Mouse (Mus musculus): Measurements from ENCODE around the gene Cd22.
"Not testable (repeated sequence)": the region's sequence is repeated elsewhere in the genome, so short reads cannot be mapped to it uniquely, and the experiment has no call there.

Gene Cd22

GRCm38 (mm10) chr7:30859635-30860402 is 20.3 kb downstream of the Cd22 start:
- peak; percentile 85 for DNase-seq

DNA sequence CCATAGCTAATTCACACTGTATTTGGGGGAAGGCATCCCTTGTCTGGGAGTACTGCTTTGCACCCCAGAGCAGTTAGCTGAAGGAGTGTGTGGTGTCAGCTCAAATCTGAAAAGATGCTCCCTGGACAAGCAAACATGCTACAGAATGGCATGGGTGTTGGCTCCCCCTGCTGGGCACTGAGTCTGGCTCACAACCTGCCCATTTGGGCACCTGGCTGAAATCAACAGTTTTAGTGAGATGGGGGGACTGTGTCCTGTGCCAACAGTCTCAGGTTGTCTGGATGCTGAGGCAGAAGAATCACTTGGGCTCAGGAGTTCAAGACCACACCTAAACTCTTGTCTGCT is 20.9 kb downstream of the Cd22 start:
- peak; percentile 80 for DNase-seq

- DNase-seq = no peak
Measured at GRCm38 (mm10) chr7:30857746-30858145, 22.4 kb downstream of the Cd22 start.

DNA sequence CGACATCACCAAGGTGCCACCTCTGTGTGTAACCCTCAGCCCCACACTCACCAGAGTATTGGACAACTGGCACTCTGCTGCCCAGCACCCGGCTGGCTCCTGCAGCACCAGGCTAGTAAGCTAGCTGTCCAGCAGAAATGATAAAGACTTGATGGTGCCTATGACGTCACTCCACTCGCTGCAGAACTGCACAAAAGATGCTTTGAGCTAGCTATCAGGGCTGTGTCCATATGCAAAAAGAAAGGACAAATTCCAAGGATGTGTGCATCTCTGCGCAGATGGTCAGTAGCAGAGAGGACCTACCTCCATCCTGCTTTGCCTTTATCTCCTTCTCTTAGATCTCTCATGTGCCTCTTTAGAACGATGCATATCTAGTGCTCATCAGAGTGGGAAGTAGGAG is 24.1 kb downstream of the Cd22 start, which contains the start of gene Ffar3:
Ffar3 (minus strand) TSS at position 101 of the 400 bp plus-strand sequence.
- DNase-seq = no peak

DNA sequence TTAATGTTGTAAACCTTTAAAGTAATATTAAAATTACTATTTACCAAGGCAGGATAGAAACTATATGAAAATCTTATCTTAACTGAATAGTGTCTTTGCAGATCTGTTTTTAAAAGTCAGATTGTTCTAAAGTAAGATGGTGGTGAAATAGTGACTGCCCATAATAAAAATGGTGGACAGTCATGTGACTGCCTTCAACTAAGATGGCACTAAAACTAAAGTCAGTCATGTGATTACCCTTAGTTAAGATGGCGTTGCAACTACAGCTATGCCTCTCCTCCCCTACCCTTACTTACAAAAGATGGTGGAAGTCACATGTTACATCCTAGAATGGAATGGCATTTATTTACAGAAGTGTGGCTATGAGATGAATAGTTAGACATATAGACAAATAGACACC is 28.7 kb downstream of the Cd22 start:
- no peak for DNase-seq

GRCm38 (mm10) chr7:30847934-30848333 is 32.2 kb downstream of the Cd22 start:
- no peak for DNase-seq

GRCm38 (mm10) chr7:30847386-30847785 is 32.8 kb downstream of the Cd22 start:
- no peak for DNase-seq

DNA sequence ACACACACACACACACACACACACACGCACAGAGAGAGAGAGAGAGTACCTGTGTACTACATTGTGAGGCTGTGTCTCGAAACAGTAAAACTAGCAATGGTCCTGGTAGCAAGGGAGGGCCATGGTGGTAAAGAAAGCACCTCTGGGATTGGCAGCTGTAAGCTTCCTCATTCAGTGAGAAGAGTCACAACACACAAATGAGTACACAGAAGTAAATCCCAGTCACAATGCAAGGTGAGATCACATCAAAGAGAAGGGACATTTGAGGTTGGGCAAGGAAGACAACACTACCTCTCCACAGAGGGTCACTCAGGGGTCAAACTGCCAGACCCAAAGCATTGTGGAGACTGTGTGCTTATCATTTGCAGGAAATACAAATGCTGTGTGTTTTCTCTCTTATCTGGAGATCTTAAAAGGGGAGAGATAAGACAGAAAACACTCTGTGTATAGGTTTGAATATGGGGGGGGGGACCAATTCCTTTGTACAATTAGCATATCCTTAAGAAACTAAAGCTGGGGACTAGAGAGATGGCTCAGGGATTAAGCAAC is 33.6 kb downstream of the Cd22 start:
- no peak for DNase-seq

DNA sequence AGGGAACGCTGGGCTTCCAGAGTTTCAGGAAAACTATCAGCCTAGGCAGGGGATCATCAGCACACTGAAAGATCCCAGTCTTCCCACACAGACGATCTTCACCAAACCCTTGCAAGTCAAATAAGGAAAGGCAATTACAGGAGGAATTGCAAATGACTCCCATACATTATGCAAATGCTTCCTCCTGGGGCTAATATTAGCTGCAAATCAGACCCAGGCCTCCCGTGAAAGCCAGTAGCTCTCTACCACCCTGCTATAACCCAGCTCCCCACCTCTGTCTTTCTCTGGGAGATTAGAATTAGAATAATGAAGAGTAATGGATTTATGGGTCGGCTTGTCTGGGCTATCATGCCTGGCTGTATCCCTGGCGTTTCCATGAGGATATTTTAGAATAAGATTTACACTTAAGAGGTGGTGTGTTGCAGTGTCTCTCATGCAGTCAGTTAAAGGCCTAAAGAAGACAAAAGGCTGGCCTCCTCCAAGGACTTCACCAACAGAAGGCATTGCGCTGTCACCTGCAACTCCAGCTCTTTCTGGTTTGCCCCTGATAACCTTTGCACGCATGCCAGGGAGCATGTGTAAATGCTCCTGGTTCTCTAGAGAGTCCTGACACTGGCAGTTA is 35.4 kb downstream of the Cd22 start:
- DNase-seq = no peak

DNA sequence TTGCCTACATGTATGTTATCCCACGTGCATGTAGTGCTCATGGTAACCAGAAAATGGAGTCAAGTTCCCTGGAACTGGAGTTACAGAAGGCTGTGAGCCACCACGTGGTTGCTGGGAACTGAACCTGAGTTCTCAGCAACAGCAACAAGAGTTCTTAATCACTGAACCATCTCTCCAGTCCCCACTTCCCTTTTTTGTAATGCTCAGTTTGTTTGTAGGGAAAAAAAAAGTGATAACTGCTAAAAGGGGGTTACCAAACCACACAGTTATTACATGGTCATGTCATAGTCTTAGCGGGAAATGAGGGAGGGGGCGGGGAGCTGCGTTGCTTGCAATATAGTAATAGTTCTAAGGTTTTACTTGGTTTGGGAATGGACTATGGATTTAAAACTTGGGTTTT is 38.0 kb downstream of the Cd22 start:
- no peak for DNase-seq

DNA sequence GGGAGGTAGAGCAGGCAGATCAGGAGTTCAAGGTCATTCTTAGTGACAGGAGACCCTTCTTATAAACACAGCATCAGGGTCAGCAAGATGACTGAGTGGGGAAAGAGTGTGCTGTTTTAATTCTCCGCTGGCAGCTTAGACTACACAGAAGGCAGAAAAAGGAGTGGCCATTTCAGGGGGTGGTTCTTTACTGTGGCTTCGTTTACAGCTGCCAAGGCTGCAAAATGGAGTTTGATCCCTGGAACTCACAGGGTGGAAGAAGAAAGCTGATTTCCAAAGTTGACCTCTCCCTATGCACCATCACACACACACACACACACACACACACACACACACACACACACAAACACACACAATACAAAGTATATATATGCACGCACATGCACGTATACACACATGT is 38.8 kb downstream of the Cd22 start:
- no peak for DNase-seq

- no peak for DNase-seq
Measured at GRCm38 (mm10) chr7:30840306-30840705, 39.8 kb downstream of the Cd22 start.

- DNase-seq = no peak
Measured at GRCm38 (mm10) chr7:30837277-30837676, 42.9 kb downstream of the Cd22 start.

DNA sequence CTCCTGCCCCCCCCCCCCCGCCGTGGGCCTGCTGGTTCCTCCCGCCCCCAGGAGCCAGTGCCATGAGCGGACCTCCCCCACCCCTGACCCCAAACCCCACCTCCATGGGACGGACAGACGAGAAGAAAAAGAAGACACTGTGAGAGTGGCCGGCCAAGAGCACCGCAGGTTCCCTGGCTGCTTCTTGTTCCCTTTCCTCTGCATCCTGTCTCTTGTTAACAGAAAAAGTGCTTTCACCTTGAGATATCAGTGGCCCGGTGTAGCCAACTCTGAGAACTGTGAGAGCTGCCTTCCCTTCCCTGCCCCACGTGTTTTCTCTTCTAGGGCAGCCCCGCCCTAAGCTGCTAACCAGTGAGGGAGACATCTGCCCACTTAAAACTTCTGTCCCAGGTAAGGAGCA is 47.5 kb downstream of the Cd22 start:
- not testable (repeated sequence) for DNase-seq

DNA sequence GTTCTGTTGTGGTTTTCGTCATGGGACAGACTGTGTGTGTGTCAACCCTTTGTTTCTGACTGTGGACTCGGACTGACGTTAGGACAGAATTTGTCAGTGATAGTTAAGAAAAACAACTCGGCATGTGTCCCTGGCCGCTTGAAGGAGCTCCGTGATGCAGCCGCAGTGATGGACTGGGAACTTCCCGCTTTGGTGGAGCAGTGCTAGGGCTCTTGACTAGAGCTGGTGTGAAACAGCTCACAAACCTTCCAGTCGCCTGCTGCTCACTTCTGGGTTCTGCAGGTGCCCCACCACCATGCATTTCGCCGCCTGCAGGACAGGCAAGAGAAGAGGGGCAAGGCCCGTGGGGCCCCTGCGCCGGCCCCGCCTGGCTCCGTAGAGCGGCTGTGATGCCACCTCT is 47.9 kb downstream of the Cd22 start:
- no peak for DNase-seq

DNA sequence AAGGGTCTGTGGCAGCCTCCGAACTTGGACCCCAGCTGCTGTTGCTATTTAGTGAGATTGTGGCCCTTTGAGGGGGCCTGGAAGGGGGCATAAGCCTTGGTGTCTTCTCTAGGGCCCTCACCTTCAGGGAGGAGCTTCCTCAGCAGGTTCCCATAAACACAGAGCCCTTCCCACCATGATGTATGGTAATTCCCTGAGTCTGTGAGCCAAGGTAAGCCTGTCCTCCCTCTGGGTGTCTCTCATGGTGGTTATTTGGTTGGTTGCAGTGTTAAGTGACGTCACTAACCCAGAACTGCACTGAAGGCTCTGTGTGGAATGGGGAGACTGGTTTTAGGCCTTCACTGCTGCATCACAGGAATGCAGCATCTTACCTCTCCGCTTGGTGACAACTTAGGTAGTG is 50.7 kb downstream of the Cd22 start:
- DNase-seq = no peak

- DNase-seq = not testable (repeated sequence)
Measured at GRCm38 (mm10) chr7:30828871-30829270, 51.3 kb downstream of the Cd22 start.

DNA sequence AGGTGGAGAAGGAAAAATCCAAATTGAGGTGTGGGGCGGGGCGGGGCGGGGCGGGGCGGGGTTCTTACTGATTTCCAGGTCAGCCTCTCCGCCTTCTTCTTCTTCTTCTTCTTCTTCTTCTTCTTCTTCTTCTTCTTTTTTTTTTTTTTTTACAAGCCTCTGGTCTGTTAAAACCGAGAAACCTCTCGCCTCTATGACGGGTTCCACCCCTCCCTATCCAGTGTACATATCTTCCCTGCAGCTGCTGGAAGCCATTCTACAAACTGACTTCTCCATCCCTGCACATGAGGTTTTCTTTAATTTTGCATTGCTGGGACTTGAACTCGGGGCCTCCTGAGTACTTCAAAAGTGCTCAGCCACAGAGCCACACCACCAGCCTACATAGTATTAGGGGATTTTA is 53.5 kb downstream of the Cd22 start:
- no peak for DNase-seq

GRCm38 (mm10) chr7:30824306-30824705 is 55.8 kb downstream of the Cd22 start:
- no peak for DNase-seq

DNA sequence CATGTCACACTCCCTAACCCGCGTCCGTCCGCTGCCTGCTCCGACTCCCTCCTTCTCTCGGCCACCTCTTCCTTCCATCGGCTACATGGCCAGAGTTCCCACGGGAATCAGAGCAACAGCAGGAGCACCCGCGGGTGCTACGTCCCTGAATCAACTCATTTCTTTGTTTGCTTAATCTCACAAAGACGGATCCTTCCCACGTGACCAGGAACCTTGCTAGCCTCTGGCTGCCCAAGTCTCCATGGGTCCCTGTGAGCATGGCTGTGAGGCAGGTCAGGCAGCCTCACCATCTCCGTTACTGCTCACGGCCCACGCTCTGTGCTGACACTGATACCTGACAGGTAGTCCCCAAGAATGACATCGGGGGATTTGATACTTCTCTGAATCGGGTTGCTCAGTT is 56.5 kb downstream of the Cd22 start, which contains the start of gene Ffar2:
Ffar2 (minus strand) TSS at position 101 of the 400 bp plus-strand sequence.
- DNase-seq = no peak

DNA sequence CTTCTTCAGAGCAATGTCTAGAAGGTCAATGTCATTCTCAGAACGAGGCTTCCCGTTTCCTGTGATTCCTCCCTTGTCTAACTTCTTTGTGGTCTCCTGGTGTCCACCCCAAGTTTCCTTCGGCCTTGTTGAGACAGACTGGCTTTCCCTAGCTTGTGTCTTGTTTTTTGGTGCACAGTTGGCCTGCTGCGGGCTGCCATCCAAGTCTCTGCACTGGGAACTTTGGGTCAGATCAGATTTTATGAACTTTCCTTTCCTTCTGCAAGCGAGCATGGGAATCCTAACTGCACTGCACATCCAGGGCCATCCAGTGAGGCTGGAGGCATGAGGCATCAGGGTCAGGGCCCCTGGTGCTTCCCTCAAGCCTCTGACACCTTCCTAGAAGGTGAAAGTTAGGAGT is 58.6 kb downstream of the Cd22 start:
- no peak for DNase-seq

DNA sequence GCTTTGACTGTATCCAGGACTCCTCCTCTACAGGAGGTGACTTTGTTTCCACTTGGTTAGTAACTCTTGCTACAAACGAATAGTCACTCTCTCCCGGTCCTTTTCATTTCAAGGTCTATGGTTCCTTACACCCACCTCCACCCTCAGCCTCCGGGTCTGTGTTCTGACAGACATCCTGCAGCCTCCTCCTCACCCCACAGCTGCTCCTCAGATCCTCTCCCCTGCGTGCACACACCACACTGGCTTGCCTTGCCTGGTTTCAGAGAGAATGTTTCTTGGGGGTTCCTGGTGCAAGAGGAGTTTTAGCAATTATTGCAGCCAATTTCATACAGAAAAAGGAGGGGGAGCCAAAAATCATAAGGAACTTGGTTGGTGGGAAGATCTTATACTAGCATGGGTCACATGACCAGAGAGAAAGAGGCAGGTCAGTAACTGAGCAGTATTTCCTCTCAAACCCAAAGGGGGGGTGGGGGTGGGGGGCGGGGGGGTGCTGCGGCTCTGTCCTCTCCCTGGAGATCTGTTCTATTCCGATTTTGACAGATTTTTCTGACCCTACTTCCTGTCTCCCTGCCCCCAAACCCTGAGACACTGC is 59.2 kb downstream of the Cd22 start:
- no peak for DNase-seq

GRCm38 (mm10) chr7:30820131-30820530 is 60.0 kb downstream of the Cd22 start:
- no peak for DNase-seq

All from embryo, embryonic 11 days (tissue).